Mouse (Mus musculus): ENCODE measurements around the gene Gm20518. TPM values are rescaled to one million over a fixed set of nuclear protein-coding genes. Genes with fewer than 3 reads are reported as not detected.

Gene Gm20518
- polyA plus RNA-seq, 1 experiment from 2014 or later: 0.11 TPM

DNA sequence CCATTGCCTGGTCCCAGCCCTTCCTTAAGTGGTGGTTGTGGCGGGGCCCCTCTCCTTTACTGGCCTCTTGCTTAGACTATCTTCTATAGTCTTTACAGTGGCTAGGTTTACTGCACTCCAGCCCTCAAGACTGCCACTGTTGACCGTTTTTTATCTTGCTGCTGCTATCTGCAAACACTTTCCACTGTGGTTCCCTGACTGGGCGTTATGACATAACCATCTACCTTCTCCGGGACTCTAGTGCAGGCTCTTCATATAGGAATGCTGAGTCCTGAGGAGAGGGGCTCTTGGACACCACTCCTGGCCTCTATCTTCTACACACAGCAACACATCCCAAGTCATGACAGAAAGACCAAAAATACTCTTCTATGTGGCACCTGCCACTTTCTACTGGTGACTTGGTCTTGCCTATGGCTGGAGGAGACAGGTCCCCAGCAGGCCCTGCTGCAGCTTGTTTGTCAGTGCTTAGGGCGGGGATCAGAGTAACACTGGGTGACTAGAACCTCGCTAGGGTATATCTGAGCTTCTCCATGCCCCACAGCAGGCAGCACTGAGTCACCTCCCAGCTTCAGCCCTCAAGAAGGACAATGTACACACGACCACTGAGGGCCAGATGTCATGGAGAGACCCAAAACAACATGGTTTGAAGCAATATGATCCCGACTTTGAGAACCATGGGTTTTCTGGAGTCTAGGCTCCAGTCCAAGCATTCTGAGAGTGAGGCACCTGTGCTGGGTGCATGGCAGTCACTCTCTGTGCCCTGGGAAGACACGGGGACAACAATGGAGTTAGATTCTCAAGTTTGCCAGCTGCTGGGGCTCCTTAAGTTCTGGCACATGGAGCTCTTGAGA is 42.3 kb upstream of the Gm20518 start:
- Histone ChIP-seq H3K27me3 (replicated peaks; ENCODE audit: insufficient read depth, low read length) (no peaks in the 10 kb centered on the region), H3K27ac (ENCODE audit: low read length) (no peak overlapping the region), H3K4me2 (replicated peaks; ENCODE audit: low read depth, low read length) (no peak overlapping the region), H3K9ac (replicated peaks; ENCODE audit: low read depth) (no peak overlapping the region), H3K4me1 (ENCODE audit: insufficient read depth, low read depth, low read length) (no peaks in the 10 kb centered on the region), H3K4me3 (ENCODE audit: low read depth, low read length) (no peak overlapping the region), H3K36me3 (ENCODE audit: insufficient read depth, low read length) (no peaks in the 10 kb centered on the region), H3K9me3 (ENCODE audit: low read length) (no peaks in the 10 kb centered on the region)
- ATAC-seq (no peak), DNase-seq (ENCODE audit: low spot score) (no peak)
- WGBS: 50% methylated on average over 9 of the region's 9 CpGs
- TF ChIP-seq CTCF (IDR thresholded peaks at IDR 0.05) (no peak), EP300 (IDR thresholded peaks at IDR 0.05) (no peak)

DNA sequence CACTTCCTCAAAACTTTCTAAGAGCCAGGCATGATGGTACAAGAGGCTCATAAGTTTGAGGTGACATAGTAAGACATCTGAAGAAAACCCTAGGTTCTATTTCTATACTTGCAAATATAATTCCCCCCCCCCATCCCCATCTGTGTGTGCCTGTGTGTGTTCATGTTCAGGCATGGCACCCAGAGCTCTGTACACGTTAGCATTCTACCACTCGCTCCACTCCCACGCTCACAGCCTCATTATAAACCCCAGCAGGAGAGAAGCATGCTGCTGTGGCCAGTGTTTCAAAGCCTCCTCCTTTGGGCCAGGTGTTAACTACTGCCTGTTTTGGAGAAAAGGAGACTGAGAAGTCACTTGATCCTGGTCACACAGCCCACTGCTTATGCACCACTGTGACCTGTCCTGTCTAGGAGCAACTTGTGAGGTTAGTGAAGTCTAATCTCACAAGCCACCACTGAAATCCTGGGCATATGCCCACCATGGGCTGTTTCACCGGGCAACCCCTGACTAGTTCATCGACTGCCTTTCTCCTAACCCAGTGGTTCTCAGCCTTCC is 40.5 kb upstream of the Gm20518 start:
- Histone ChIP-seq H3K27me3 (replicated peaks; ENCODE audit: insufficient read depth, low read length) (no peaks in the 10 kb centered on the region), H3K4me1 (ENCODE audit: insufficient read depth, low read depth, low read length) (no peaks in the 10 kb centered on the region)
- WGBS: 78% methylated on average over 5 of the region's 5 CpGs

DNA sequence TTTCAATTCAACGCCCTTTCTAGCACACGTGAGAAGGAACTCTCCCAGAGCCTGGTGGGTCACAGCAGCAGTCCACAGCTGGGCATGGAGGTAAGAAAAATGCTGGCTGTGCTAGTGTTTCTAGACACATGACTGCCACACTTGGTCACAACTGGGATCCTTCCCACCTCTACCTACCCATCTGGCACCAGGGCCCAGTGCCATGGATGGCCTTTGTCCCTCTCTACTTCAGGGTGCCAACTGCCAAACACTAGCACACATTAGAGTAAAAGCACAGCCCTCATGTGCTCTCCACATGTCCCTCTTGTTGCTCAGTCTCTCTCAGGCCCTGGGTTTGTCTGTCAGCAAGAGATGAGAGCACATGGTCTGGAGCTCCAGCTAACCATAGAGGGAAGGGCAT is 38.2 kb upstream of the Gm20518 start:
- DNase-seq (ENCODE audit: low spot score) (no peak), ATAC-seq (no peak)
- Histone ChIP-seq H3K9ac (replicated peaks; ENCODE audit: low read depth) (no peak overlapping the region), H3K4me3 (ENCODE audit: low read depth, low read length) (no peak overlapping the region), H3K36me3 (ENCODE audit: insufficient read depth, low read length) (no peaks in the 10 kb centered on the region), H3K4me2 (replicated peaks; ENCODE audit: low read depth, low read length) (no peak overlapping the region), H3K27me3 (replicated peaks; ENCODE audit: insufficient read depth, low read length) (no peaks in the 10 kb centered on the region), H3K9me3 (ENCODE audit: low read length) (no peaks in the 10 kb centered on the region), H3K4me1 (ENCODE audit: insufficient read depth, low read depth, low read length) (no peaks in the 10 kb centered on the region), H3K27ac (ENCODE audit: low read length) (no peak overlapping the region)
- TF ChIP-seq CTCF (IDR thresholded peaks at IDR 0.05) (no peak), EP300 (IDR thresholded peaks at IDR 0.05) (no peak)
- 82% methylated on average over 2 of the region's 2 CpGs for WGBS

More for the DNA sequence above, 40.5 kb upstream of the Gm20518 start:
- Histone ChIP-seq H3K4me2 (replicated peaks; ENCODE audit: low read depth, low read length) (no peak overlapping the region), H3K9me3 (ENCODE audit: low read length) (no peaks in the 10 kb centered on the region), H3K4me3 (ENCODE audit: low read depth, low read length) (no peak overlapping the region), H3K36me3 (ENCODE audit: insufficient read depth, low read length) (no peaks in the 10 kb centered on the region), H3K27ac (ENCODE audit: low read length) (no peak overlapping the region), H3K9ac (replicated peaks; ENCODE audit: low read depth) (no peak overlapping the region)
- DNase-seq (ENCODE audit: low spot score) (no peak), ATAC-seq (no peak)
- TF ChIP-seq EP300 (IDR thresholded peaks at IDR 0.05) (no peak), CTCF (IDR thresholded peaks at IDR 0.05) (no peak)

DNA sequence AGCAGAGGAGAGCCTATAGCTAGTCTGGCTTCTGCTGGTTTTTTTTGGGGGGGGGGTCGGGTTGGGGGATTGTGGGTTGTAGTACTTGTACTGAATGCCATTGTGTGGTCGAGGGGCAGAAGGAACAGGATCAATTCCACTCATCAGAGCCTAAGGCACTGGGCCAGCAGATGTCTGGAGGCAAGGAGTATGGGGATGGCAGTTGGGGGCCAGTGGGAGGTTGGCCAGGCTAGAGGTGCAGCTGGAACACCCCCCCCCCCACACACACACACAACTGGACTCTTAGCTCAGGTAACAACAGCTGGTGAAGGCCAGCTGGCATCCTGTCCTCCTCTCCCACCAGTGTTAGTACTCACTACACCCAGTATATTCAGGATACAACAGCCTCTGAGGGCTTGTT is 37.7 kb upstream of the Gm20518 start:
- ATAC-seq: no peak
- H3K27ac ChIP-seq (ENCODE audit: low read length): peak overlapping the region; percentile 89

DNA sequence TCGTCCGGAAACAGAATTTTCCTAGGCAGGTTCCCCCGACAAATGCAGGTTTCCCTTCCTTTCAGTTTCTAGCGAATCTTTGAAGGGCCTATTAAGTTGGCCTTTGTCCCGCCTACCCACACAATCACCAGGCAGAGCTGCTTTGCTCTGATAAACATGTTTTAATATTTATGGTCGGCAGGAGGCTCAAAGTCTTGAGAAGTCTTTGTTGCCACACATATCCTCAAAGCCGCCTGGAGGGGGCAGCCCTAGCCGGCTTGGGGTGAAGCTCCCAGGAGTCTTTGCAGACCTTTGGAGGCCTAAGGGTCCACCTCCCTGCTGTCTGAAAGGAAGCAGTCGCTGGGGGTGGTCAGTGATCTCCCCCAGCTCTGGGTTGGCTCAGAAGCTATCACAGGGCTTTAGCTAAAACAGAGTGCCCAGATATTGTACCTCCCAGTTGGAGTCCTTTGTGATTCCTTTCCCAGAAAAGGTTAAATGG is 37.2 kb upstream of the Gm20518 start:
- no peaks in the 10 kb centered on the region for H3K4me1 ChIP-seq (ENCODE audit: insufficient read depth, low read depth, low read length)
- H3K4me2 ChIP-seq (replicated peaks; ENCODE audit: low read depth, low read length): peak overlapping the region; percentile 99
- peak overlapping the region; percentile 89 for H3K27ac ChIP-seq (ENCODE audit: low read length)
- H3K36me3 ChIP-seq (ENCODE audit: insufficient read depth, low read length): no peaks in the 10 kb centered on the region
- no peaks in the 10 kb centered on the region for H3K27me3 ChIP-seq (replicated peaks; ENCODE audit: insufficient read depth, low read length)
- H3K9ac ChIP-seq (replicated peaks; ENCODE audit: low read depth): peak overlapping the region; percentile 79
- peak; percentile 97 for DNase-seq (ENCODE audit: low spot score)
- peak; percentile 87 for ATAC-seq
- H3K4me3 ChIP-seq (ENCODE audit: low read depth, low read length): peak overlapping the region; percentile 76
- WGBS: under 1% methylated on average over 9 of the region's 9 CpGs
- H3K9me3 ChIP-seq (ENCODE audit: low read length): no peaks in the 10 kb centered on the region
- TF ChIP-seq EP300 (IDR thresholded peaks at IDR 0.05) (no peak), CTCF (IDR thresholded peaks at IDR 0.05) (peak; percentile 82)

More for the DNA sequence above, 37.7 kb upstream of the Gm20518 start:
- no peaks in the 10 kb centered on the region for H3K27me3 ChIP-seq (replicated peaks; ENCODE audit: insufficient read depth, low read length)
- no peaks in the 10 kb centered on the region for H3K9me3 ChIP-seq (ENCODE audit: low read length)
- no peaks in the 10 kb centered on the region for H3K36me3 ChIP-seq (ENCODE audit: insufficient read depth, low read length)
- no peak for DNase-seq (ENCODE audit: low spot score)
- no peak overlapping the region for H3K4me2 ChIP-seq (replicated peaks; ENCODE audit: low read depth, low read length)
- H3K9ac ChIP-seq (replicated peaks; ENCODE audit: low read depth): no peak overlapping the region
- no peak for TF ChIP-seq CTCF (IDR thresholded peaks at IDR 0.05)
- TF ChIP-seq EP300 (IDR thresholded peaks at IDR 0.05): no peak
- H3K4me1 ChIP-seq (ENCODE audit: insufficient read depth, low read depth, low read length): no peaks in the 10 kb centered on the region
- WGBS: 23% methylated on average over 2 of the region's 2 CpGs
- H3K4me3 ChIP-seq (ENCODE audit: low read depth, low read length): no peak overlapping the region

DNA sequence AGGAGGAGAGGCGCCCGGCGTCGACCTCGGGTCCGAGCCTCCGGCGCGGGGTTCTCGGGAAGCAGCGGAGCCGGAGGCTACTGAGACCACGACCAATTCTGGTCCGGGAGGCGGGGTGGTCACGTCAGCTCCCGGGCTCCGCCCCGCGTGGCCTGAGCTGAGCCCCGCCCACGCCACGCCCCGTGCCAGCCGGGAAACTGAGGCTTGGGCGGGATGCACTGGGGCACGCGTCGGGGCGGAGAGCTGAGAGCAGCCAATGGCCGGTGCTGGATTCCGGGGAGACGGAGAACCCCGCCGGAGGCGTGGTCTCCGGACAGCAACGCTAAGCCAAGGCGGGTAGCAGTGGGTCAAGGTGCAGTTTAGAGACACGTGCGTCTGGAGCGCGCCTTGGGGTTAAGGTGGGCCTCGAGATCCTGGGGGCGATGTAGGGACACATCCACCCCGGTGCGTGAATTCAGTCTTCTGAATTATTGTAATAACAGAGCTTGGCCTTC is 36.7 kb upstream of the Gm20518 start, which contains the start of gene Slc25a1:
Gene Slc25a1 (minus strand): TSS at position 133 of the 494 bp plus-strand sequence.
- Histone ChIP-seq H3K9ac (replicated peaks; ENCODE audit: low read depth) (peak within 1 kb of the TSS; percentile 79), H3K27ac (ENCODE audit: low read length) (peak within 1 kb of the TSS; percentile 89), H3K4me1 (ENCODE audit: insufficient read depth, low read depth, low read length) (no peaks in the 10 kb centered on the region), H3K9me3 (ENCODE audit: low read length) (no peaks in the 10 kb centered on the region), H3K36me3 (ENCODE audit: insufficient read depth, low read length) (no peaks in the 10 kb centered on the region), H3K4me3 (ENCODE audit: low read depth, low read length) (peak within 1 kb of the TSS; percentile 76), H3K27me3 (replicated peaks; ENCODE audit: insufficient read depth, low read length) (no peaks in the 10 kb centered on the region), H3K4me2 (replicated peaks; ENCODE audit: low read depth, low read length) (peak within 1 kb of the TSS; percentile 99)
- WGBS: 1% methylated on average over 40 of the region's 47 CpGs
- TF ChIP-seq CTCF (IDR thresholded peaks at IDR 0.05) (no peak), EP300 (IDR thresholded peaks at IDR 0.05) (no peak)
- DNase-seq (ENCODE audit: low spot score): peak; percentile 71
- peak; percentile 74 for ATAC-seq
